Mouse (Mus musculus) embryonic fibroblast, embryonic 13.5 days (primary cell): ENCODE measurements around the gene Pmm2.

ENCODE experiments used
- CTCF ChIP-seq: IDR thresholded peaks from 2 replicates; pipeline ENCODE4 v1.5.1; 2011; ENCODE audit warnings: mild to moderate bottlenecking, control low read depth, low read length, moderate library complexity, borderline replicate concordance; ENCODE audit not compliant: insufficient read depth
- POLR2A ChIP-seq: IDR thresholded peaks from 2 replicates; pipeline ENCODE4 v1.6.1; 2011; ENCODE audit warnings: low read depth, mild to moderate bottlenecking, control low read depth, low read length, moderate library complexity

- no peak for TF ChIP-seq CTCF
- no peak for TF ChIP-seq POLR2A
Measured at GRCm38 (mm10) chr16:8645546-8645945, 8.1 kb downstream of the Pmm2 start.
